Mouse (Mus musculus) mouse embryonic stem cell (cell line): Measurements from ENCODE around the gene Capn5.

Experiments used
- in situ Hi-C, 2 experiments: fragments of 300-500 bp; cut with MboI; formaldehyde crosslinking; loops; 1 replicate in 1 of 2; 3 replicates in 1 of 2; pipeline ENCODE4 v1.14.3; 2019 to 2020; ENCODE audit warnings: low sequenced_read_pairs in 2 of 2, low pct_unique_long_range_greater_than_20kb in 1 of 2, mixed read lengths in 1 of 2; ENCODE audit not compliant: unreplicated experiment in 1 of 2

Gene Capn5

GRCm38 (mm10) chr7:98155546-98156279, 22.4 kb downstream of the Capn5 start:
- in situ Hi-C loops = no loop called here

GRCm38 (mm10) chr7:98153892-98154291, 24.2 kb downstream of the Capn5 start:
- in situ Hi-C loops = loop anchor here in 1 of 2 experiments (5.0 kb wide), 1 partner anchor 33 kb away; no protein-coding TSS in a partner anchor

- in situ Hi-C loops = loop anchor here in 1 of 2 experiments (5.0 kb wide), 1 partner anchor 34 kb away; no protein-coding TSS in a partner anchor
Observed at GRCm38 (mm10) chr7:98153345-98153744, 24.7 kb downstream of the Capn5 start.

- in situ Hi-C loops = loop anchor here in 1 of 2 experiments (5.0 kb wide), 1 partner anchor 35 kb away; no protein-coding TSS in a partner anchor
Observed at GRCm38 (mm10) chr7:98152400-98152799, 25.7 kb downstream of the Capn5 start.

- in situ Hi-C loops = loop anchor here in 1 of 2 experiments (5.0 kb wide), 1 partner anchor 37 kb away; no protein-coding TSS in a partner anchor
Observed at GRCm38 (mm10) chr7:98150525-98150924, 27.5 kb downstream of the Capn5 start.

GRCm38 (mm10) chr7:98149802-98150201, 28.3 kb downstream of the Capn5 start:
- in situ Hi-C loops = loop anchor here in 1 of 2 experiments (5.0 kb wide), 1 partner anchor 37 kb away; no protein-coding TSS in a partner anchor

- in situ Hi-C loops = no loop called here
Observed at GRCm38 (mm10) chr7:98148721-98149407, 29.2 kb downstream of the Capn5 start.

- in situ Hi-C loops = no loop called here
Observed at GRCm38 (mm10) chr7:98147766-98148165, 30.3 kb downstream of the Capn5 start.

GRCm38 (mm10) chr7:98146447-98146845, 31.6 kb downstream of the Capn5 start:
- in situ Hi-C loops = no loop called here

GRCm38 (mm10) chr7:98145842-98146446, 32.1 kb downstream of the Capn5 start:
- in situ Hi-C loops = no loop called here

- in situ Hi-C loops = no loop called here
Observed at GRCm38 (mm10) chr7:98145402-98145801, 32.7 kb downstream of the Capn5 start, which contains the start of gene Omp. TSS of gene Omp (minus strand) at chr7:98145502.

GRCm38 (mm10) chr7:98142648-98143047, 35.4 kb downstream of the Capn5 start:
- in situ Hi-C loops = no loop called here

GRCm38 (mm10) chr7:98142247-98142646, 35.8 kb downstream of the Capn5 start:
- in situ Hi-C loops = no loop called here

- in situ Hi-C loops = no loop called here
Observed at GRCm38 (mm10) chr7:98141206-98141605, 36.9 kb downstream of the Capn5 start.

- in situ Hi-C loops = no loop called here
Observed at GRCm38 (mm10) chr7:98140597-98140996, 37.5 kb downstream of the Capn5 start.

GRCm38 (mm10) chr7:98139216-98139615, 38.9 kb downstream of the Capn5 start:
- in situ Hi-C loops = no loop called here

- in situ Hi-C loops = no loop called here
Observed at GRCm38 (mm10) chr7:98137995-98138394, 40.1 kb downstream of the Capn5 start.

GRCm38 (mm10) chr7:98137583-98137982, 40.5 kb downstream of the Capn5 start:
- in situ Hi-C loops = no loop called here

GRCm38 (mm10) chr7:98131751-98132150, 46.3 kb downstream of the Capn5 start:
- in situ Hi-C loops = no loop called here
